In the genomic region with DNA sequence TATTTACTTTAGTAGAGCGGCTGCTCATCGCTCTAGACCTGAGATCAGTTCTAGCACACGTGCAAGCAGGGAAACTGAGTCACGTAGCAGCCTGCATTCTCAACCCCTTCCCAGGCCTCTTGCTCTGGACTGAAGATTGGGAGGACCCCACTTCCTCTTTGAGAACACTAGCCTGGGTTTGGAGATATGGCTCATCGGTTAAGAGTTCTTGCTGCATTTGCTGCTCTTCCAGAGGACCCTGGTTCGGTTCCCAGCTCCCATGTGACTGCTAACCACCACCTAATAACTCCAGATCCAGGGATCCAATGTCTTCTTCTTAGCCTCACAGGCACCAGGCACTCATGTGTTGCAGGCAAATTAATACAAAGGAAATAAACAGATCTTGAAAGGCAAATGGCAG, we compare ENCODE assay signal across 18 mouse cellular contexts. TPM values are rescaled to one million over a fixed set of nuclear protein-coding genes. Genes with fewer than 3 reads are reported as not detected.
A peak's percentile ranks its signal among the peaks of the same experiment; 100 is the strongest.
DNase-seq lines count a peak whose midpoint lies in the region; ATAC-seq and TF ChIP-seq lines count a peak whose summit lies in the region.
"Had no signal": no experiment of that assay in that cellular context is flagged by ENCODE, and none has a peak within 500 bp of the region (broad histone marks: within the 10 kb centered on the region; RNA-seq: fewer than 3 reads in every experiment).

No protein-coding gene starts in this region.

- H3K4me1 ChIP-seq in liver, embryonic 11.5 days (replicated peaks; ENCODE audit: control insufficient read depth, insufficient read depth, low read length): peaks cover 60% of the 10 kb centered on the region
- H3K4me1 ChIP-seq in liver, postnatal 0 days (ENCODE audit: insufficient read depth): peaks cover 33% of the 10 kb centered on the region

- H3K9me3 ChIP-seq in liver, embryonic 11.5 days (ENCODE audit: control insufficient read depth, low read length): no peaks in the 10 kb centered on the region
- H3K9me3 ChIP-seq in liver, postnatal 0 days (ENCODE audit: low read length): no peaks in the 10 kb centered on the region
- H3K9me3 ChIP-seq: embryonic facial prominence, embryonic 10.5 days; forebrain, embryonic 13.5 days; hindbrain, embryonic 12.5 days had no signal

- ATAC-seq in liver, embryonic 11.5 days (replicated peaks; ENCODE audit: low FRiP score): no peak
- no peak for ATAC-seq in liver, postnatal 0 days
- no peak for ATAC-seq in cerebellum, adult (ENCODE audit: insufficient number of reproducible peaks, low FRiP score, low TSS enrichment)
- ATAC-seq: activated CD4-positive, CD25-positive, alpha-beta regulatory T cell, adult 4 months; forebrain, embryonic 13.5 days; forebrain, postnatal 0 days; hindbrain, embryonic 16.5 days; Patski had no signal

- peak overlapping the region; percentile 8; the same call in 1 of the 2 replicates for H3K9ac ChIP-seq in liver, embryonic 11.5 days (ENCODE audit: low read depth, low read length)
- no peak overlapping the region for H3K9ac ChIP-seq in liver, postnatal 0 days (replicated peaks)
- H3K9ac ChIP-seq: forebrain, embryonic 13.5 days; forebrain, postnatal 0 days; hindbrain, embryonic 12.5 days had no signal

- TF ChIP-seq EP300 in liver, postnatal 0 days (IDR thresholded peaks at IDR 0.05; ENCODE audit: low read depth): no peak

- no peaks in the 10 kb centered on the region for H3K36me3 ChIP-seq in liver, embryonic 11.5 days (ENCODE audit: control insufficient read depth, insufficient read depth, low read length)
- H3K36me3 ChIP-seq in liver, postnatal 0 days (replicated peaks; ENCODE audit: insufficient read depth, low read length): no peaks in the 10 kb centered on the region
- H3K36me3 ChIP-seq: embryonic facial prominence, embryonic 10.5 days; hindbrain, embryonic 12.5 days had no signal

- no peaks in the 10 kb centered on the region for H3K27me3 ChIP-seq in liver, embryonic 11.5 days (replicated peaks; ENCODE audit: control insufficient read depth, insufficient read depth, low read length)
- H3K27me3 ChIP-seq in liver, postnatal 0 days (ENCODE audit: insufficient read depth, low read length): no peaks in the 10 kb centered on the region
- H3K27me3 ChIP-seq: hindbrain, embryonic 12.5 days; Patski had no signal

- 72% methylated on average over 6 of the region's 6 CpGs for WGBS in liver, embryonic 11.5 days
- 66% methylated on average over 6 of the region's 6 CpGs for WGBS in liver, postnatal 0 days (ENCODE audit: insufficient replicate concordance)

- no peak for DNase-seq in liver, embryonic 11.5 days (ENCODE audit: low spot score)
- no peak for DNase-seq in liver, postnatal 0 days
- peak; percentile 25 for DNase-seq in thymus, postnatal 25 days
- no peak for DNase-seq in thymus, postnatal 0 days (ENCODE audit: low spot score)
- peak; percentile 25 for DNase-seq in induced T-regulatory cell, adult 2 months (ENCODE audit: low read depth)
- no peak for DNase-seq in embryo, embryonic 9.5 days (ENCODE audit: extremely low spot score)
- DNase-seq: adrenal gland, postnatal 14 days; cerebellum, adult 9-11 months; cerebellum, postnatal 36 days; forebrain, postnatal 0 days; gastrocnemius, postnatal 36 days had no signal

- no peak overlapping the region; the same call in 1 of the 2 replicates for H3K27ac ChIP-seq in liver, embryonic 11.5 days (ENCODE audit: low read depth, low read length)
- H3K27ac ChIP-seq in liver, postnatal 0 days (ENCODE audit: low read depth): no peak overlapping the region
- H3K27ac ChIP-seq: embryonic facial prominence, embryonic 10.5 days; forebrain, embryonic 13.5 days; hindbrain, embryonic 12.5 days had no signal

- no peak for TF ChIP-seq CTCF in liver, postnatal 0 days (IDR thresholded peaks at IDR 0.05; ENCODE audit: low read depth)

- H3K4me2 ChIP-seq in liver, embryonic 11.5 days: peak overlapping the region; percentile 70
- H3K4me2 ChIP-seq in liver, postnatal 0 days (ENCODE audit: low read depth, low read length): no peak overlapping the region
- H3K4me2 ChIP-seq: forebrain, embryonic 13.5 days; hindbrain, embryonic 12.5 days had no signal

- no peak overlapping the region for H3K4me3 ChIP-seq in liver, embryonic 11.5 days (ENCODE audit: low read depth, low read length)
- H3K4me3 ChIP-seq in liver, postnatal 0 days (ENCODE audit: low read depth, low read length): no peak overlapping the region
- H3K4me3 ChIP-seq: embryonic facial prominence, embryonic 10.5 days; forebrain, embryonic 13.5 days; hindbrain, embryonic 12.5 days had no signal

RNA-seq across cellular contexts. Expression of a gene that starts 2.9 kb away (rescaled TPM):
- 28.1 and 33.5 TPM in 2 replicates for polyA plus RNA-seq in liver, embryonic 11.5 days (2014; fragmentation: Nextera tagmentation; extraction: Ambion mirVana)
- 5.3 TPM in 2 replicates for polyA plus RNA-seq in liver, postnatal 0 days (2015; fragmentation: Nextera tagmentation; extraction: Ambion mirVana)
- polyA plus RNA-seq in thymus, postnatal 0 days (2015; fragmentation: Nextera tagmentation; extraction: Ambion mirVana): 111 and 122 TPM in 2 replicates

Comparison
In these comparisons a context has a peak if more than half of its experiments do, and no peak if none do; other contexts are left out.
1. DNase-seq: peak in thymus, postnatal 25 days (single experiment) and induced T-regulatory cell, adult 2 months (single experiment); none in liver, embryonic 11.5 days (single experiment), liver, postnatal 0 days (single experiment), thymus, postnatal 0 days (single experiment) and embryo, embryonic 9.5 days (single experiment).